Mouse (Mus musculus) forebrain, embryonic 12.5 days (tissue): ENCODE results near the gene Dnajc13. TPM values are rescaled to one million over a fixed set of nuclear protein-coding genes. Genes with fewer than 3 reads are reported as not detected.

Source experiments
- ATAC-seq: fragments of 200-750 bp; cut with Nextera tagmentation; 2 replicates; pipeline ENCODE4 v1.8.0; 2017; ENCODE audit warnings: moderate TSS enrichment; ENCODE audit not compliant: low FRiP score
- H3K27ac ChIP-seq: fragments of 300-500 bp; sonication (generic); 2 replicates; pipeline ENCODE4 v1.5.1; 2016; ENCODE audit warnings: mild to moderate bottlenecking
- H3K27me3 ChIP-seq: fragments of 300-500 bp; sonication (generic); 2 replicates; pipeline ENCODE4 v1.6.1; 2016; ENCODE audit warnings: mild to moderate bottlenecking
- H3K36me3 ChIP-seq: fragments of 300-500 bp; sonication (generic); replicated peaks from 2 replicates; pipeline ENCODE4 v1.6.1; 2016; ENCODE audit warnings: mild to moderate bottlenecking
- H3K4me1 ChIP-seq: fragments of 300-500 bp; sonication (generic); 2 replicates; pipeline ENCODE4 v1.6.1; 2016
- H3K4me2 ChIP-seq: fragments of 300-500 bp; sonication (generic); 2 replicates; pipeline ENCODE4 v1.6.1; 2016; ENCODE audit warnings: mild to moderate bottlenecking, moderate library complexity
- H3K4me3 ChIP-seq: fragments of 300-500 bp; sonication (generic); replicated peaks from 2 replicates; pipeline ENCODE4 v1.5.1; 2016; ENCODE audit warnings: mild to moderate bottlenecking
- H3K9ac ChIP-seq: fragments of 300-500 bp; sonication (generic); 2 replicates; pipeline ENCODE4 v1.6.1; 2016; ENCODE audit warnings: mild to moderate bottlenecking
- H3K9me3 ChIP-seq: fragments of 300-500 bp; sonication (generic); 2 replicates; pipeline ENCODE4 v1.6.1; 2016
- WGBS: fragments of 180-500 bp; shearing (Covaris S2); methylation state at CpG from one replicate; pipeline ENCODE4 v1.1.7; 2016; 5-methylcytosine and 5-hydroxymethylcytosine counted together
- polyA plus RNA-seq: library from polyadenylated mRNA; unstranded; fragments of >200 nt; fragmentation: Nextera tagmentation; extraction: Ambion mirVana; gene quantifications from 2 replicates; pipeline ENCODE4 v1.2.1, GENCODE M21; 2016

Gene Dnajc13
- polyA plus RNA-seq, 1 experiment from 2014 or later, result 26.7 TPM

DNA sequence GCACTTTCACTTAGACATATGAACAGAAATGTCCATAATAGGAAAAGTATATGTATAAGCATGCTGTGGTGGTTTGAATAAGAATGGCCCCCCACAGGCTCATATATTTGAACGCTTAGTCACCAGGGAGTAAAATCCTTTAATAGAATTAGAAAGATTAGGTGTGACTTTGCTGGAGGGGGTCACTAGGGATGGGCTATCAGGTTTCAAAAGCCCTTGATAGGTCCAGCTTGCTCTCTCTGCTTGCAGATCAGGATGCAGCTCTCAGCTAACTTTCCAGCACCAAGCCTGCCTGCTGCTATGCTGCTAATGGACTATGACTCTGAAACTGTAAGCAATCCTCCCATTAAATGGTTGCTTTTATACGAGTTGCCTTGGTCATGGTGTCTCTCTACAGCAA lies 68.2 kb downstream of the Dnajc13 start:
- no peak for ATAC-seq
- Histone ChIP-seq H3K27ac (no peak overlapping the region), H3K27me3 (no peaks in the 10 kb centered on the region), H3K4me3 (no peak overlapping the region), H3K9ac (no peak overlapping the region), H3K4me1 (no peaks in the 10 kb centered on the region), H3K4me2 (no peak overlapping the region), H3K9me3 (no peaks in the 10 kb centered on the region), H3K36me3 (peaks cover 78% of the 10 kb centered on the region)
- 58% methylated on average over 2 of the region's 2 CpGs for WGBS

DNA sequence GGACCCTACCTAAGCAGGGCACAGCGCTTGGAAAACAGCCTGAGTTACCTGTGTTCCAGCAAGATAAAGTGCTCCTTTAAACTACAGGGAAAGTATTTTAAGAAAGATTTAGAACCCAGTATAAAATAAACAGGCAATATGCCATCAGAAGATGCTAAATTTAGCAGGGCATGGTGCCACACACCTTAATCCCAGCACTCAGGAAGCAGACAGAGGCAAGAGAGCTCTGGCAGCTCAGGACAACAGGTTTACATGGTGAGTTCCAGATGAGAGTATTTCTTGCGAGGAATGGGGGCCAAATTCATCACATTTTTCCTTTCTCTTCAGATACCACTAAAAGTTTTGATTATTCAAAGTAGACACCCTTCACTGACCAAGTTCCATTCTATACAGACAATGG lies 68.8 kb downstream of the Dnajc13 start:
- no peak overlapping the region for H3K4me2 ChIP-seq
- no peaks in the 10 kb centered on the region for H3K9me3 ChIP-seq
- 90% methylated on average over 2 of the region's 2 CpGs for WGBS
- no peak overlapping the region for H3K27ac ChIP-seq
- H3K4me3 ChIP-seq, result no peak overlapping the region
- ATAC-seq, result no peak
- H3K27me3 ChIP-seq, result no peaks in the 10 kb centered on the region
- no peaks in the 10 kb centered on the region for H3K4me1 ChIP-seq
- peaks cover 80% of the 10 kb centered on the region for H3K36me3 ChIP-seq
- no peak overlapping the region for H3K9ac ChIP-seq

DNA sequence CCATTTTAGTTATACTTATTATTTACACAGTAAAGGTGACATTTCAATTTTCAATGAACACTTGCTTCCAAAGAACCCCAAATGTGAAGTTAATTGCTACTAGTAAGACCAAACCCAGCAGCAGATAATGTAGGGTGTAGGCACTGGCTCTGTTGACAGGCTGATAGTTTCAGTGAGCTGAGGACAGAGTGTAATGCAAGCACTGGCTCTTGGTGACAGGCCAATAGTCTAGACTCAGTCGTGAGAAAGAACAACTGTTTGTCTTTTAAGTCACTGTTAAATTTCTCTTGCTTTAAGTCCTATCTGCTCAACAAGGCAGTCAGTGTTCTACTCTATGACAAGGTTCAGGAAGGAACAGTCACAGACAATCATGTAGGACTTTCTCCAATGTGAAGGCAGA lies 69.4 kb downstream of the Dnajc13 start:
- 87% methylated on average over 1 of the region's 1 CpGs for WGBS
- Histone ChIP-seq H3K9ac (no peak overlapping the region), H3K9me3 (no peaks in the 10 kb centered on the region), H3K4me2 (no peak overlapping the region), H3K4me1 (no peaks in the 10 kb centered on the region), H3K27me3 (no peaks in the 10 kb centered on the region), H3K27ac (no peak overlapping the region), H3K36me3 (peaks cover 81% of the 10 kb centered on the region), H3K4me3 (no peak overlapping the region)
- ATAC-seq, result no peak

DNA sequence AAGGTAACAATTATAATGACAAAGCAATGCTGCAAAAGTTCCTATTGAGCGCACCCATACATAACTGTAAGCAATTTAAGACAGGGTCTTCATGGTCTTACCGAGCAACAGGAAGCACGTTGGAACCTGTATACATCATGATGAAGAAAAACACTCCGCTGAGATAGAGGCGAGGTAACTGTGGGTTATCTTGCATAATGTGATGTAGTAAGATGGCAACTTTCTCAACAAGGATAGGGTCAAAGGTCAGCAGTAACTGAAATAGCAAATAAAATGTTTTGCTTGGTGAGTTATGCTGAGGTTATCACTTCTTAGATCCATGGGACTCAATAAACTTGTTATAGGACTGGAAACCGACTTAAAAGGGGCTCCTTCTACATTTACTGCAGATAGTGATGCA lies 70.2 kb downstream of the Dnajc13 start:
- H3K4me2 ChIP-seq, result no peak overlapping the region
- 95% methylated on average over 6 of the region's 6 CpGs for WGBS
- no peak overlapping the region for H3K4me3 ChIP-seq
- H3K36me3 ChIP-seq, result peaks cover 79% of the 10 kb centered on the region
- no peaks in the 10 kb centered on the region for H3K27me3 ChIP-seq
- no peaks in the 10 kb centered on the region for H3K9me3 ChIP-seq
- no peak for ATAC-seq
- no peaks in the 10 kb centered on the region for H3K4me1 ChIP-seq
- no peak overlapping the region for H3K27ac ChIP-seq
- H3K9ac ChIP-seq, result no peak overlapping the region

DNA sequence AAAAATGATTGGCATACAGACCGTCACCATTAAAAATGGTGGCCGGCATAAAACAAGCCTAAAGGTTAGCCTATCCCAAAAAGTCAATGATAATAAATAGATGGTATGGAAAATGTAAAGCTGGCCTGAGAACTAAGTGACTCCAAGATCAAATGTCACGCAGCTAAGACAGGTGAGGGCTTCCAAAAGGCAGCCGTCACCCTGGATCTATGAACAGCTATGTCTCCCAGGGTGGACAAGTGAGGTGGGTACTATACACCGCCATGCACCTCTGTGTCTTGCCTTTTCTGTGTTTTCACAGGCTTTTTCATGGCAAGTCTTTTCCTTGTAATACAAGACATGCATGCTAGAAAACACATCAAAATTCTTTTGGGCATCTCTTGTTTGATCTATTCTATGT lies 73.1 kb downstream of the Dnajc13 start:
- Histone ChIP-seq H3K9ac (no peak overlapping the region), H3K4me3 (no peak overlapping the region)

DNA sequence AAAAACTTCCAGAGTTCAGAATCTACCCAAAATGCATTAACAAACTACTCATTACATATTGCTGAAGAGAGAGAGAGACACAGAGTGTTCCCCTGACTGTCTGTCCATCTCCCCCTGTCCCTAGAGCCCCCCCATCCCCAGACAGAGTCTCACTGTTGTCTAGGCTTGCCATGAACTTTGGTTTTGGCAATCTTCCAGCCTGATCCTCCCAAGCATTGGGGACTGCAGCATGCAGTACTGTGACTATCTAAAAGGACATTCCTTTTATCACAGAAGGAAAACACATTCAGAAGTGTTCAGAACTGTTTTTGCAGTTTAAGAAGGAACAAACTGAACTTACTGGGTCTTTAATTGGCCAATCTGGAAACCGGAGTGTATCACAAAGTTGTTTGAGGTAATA lies 74.0 kb downstream of the Dnajc13 start:
- ATAC-seq, result no peak

More for the DNA sequence above, 73.1 kb downstream of the Dnajc13 start:
- Histone ChIP-seq H3K27me3 (no peaks in the 10 kb centered on the region), H3K9me3 (no peaks in the 10 kb centered on the region), H3K27ac (no peak overlapping the region), H3K4me1 (no peaks in the 10 kb centered on the region), H3K4me2 (no peak overlapping the region), H3K36me3 (peaks cover 68% of the 10 kb centered on the region)
- no peak for ATAC-seq
- 97% methylated on average over 5 of the region's 5 CpGs for WGBS

DNA sequence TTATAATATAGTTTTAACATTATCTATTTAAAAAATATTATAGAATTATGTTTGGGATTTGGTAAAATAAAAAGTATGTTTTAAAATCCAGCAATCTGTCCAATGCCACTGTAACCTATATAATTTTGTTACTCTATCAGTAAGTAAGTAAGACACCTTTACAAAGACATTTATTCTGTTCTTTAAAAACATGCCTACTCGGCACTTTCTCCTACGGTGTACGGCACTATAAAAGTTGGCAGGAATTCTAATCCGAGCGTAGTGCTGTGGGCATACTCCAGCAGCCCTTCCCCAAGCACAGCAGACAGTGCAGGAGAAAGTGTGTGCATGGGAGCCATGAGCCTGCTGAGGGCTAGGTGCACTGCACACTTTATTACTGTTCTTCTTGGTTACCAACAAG lies 75.7 kb downstream of the Dnajc13 start:
- no peak overlapping the region for H3K27ac ChIP-seq
- no peak overlapping the region for H3K4me3 ChIP-seq
- H3K27me3 ChIP-seq, result no peaks in the 10 kb centered on the region
- H3K4me2 ChIP-seq, result no peak overlapping the region
- no peak overlapping the region for H3K9ac ChIP-seq
- H3K4me1 ChIP-seq, result no peaks in the 10 kb centered on the region
- ATAC-seq, result no peak
- H3K36me3 ChIP-seq, result peaks cover 62% of the 10 kb centered on the region
- no peaks in the 10 kb centered on the region for H3K9me3 ChIP-seq
- 91% methylated on average over 5 of the region's 5 CpGs for WGBS

More for the DNA sequence above, 74.0 kb downstream of the Dnajc13 start:
- H3K36me3 ChIP-seq, result peaks cover 66% of the 10 kb centered on the region
- no peaks in the 10 kb centered on the region for H3K27me3 ChIP-seq
- H3K9me3 ChIP-seq, result no peaks in the 10 kb centered on the region
- no peak overlapping the region for H3K9ac ChIP-seq
- no peak overlapping the region for H3K4me3 ChIP-seq
- H3K4me1 ChIP-seq, result no peaks in the 10 kb centered on the region
- H3K27ac ChIP-seq, result no peak overlapping the region
- WGBS, result 98% methylated on average over 1 of the region's 1 CpGs
- no peak overlapping the region for H3K4me2 ChIP-seq

DNA sequence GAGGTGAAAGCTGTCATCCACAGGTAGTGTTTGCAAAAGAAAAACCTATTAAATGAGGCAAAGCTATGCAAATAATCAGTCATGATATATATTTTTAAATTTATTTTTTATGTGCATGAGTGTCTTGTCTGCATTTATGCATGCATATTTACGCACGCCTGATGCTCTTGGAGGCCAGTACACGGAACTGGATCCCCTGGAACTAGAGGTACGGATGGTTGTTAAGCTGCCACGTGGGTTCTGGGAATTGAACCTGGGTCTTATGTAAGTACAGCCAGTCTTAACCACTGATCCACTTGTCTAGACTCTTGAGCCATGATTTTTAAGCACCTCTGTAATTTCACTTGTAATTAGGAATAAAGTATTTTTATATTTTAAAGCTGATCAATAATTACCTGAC lies 79.5 kb downstream of the Dnajc13 start:
- no peak for ATAC-seq
- H3K9ac ChIP-seq, result no peak overlapping the region
- H3K4me1 ChIP-seq, result no peaks in the 10 kb centered on the region
- no peaks in the 10 kb centered on the region for H3K9me3 ChIP-seq
- no peaks in the 10 kb centered on the region for H3K27me3 ChIP-seq
- no peak overlapping the region for H3K4me2 ChIP-seq
- H3K4me3 ChIP-seq, result no peak overlapping the region
- 88% methylated on average over 5 of the region's 5 CpGs for WGBS
- H3K27ac ChIP-seq, result no peak overlapping the region
- peaks cover 67% of the 10 kb centered on the region for H3K36me3 ChIP-seq

DNA sequence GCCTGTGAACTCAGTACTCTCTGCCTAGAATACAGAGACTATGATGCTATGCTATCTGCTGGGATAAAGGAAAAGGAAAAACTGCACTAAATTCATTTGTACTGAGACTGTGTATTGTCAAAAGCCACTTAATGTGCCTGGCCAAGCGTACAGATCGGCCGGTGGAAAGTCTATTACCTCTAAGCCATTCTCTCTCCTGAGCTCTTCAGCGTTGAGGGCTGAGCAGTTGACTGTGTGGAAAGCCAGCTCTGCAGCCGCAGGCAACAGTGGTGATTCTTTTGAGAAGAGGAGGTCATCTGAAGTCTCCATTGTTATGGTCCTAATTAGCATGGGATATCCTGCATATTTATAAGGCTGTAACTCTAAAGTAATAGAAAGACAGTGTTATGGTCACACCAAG lies 80.4 kb downstream of the Dnajc13 start:
- H3K27me3 ChIP-seq, result no peaks in the 10 kb centered on the region
- H3K4me1 ChIP-seq, result no peaks in the 10 kb centered on the region
- ATAC-seq, result no peak
- H3K36me3 ChIP-seq, result peaks cover 66% of the 10 kb centered on the region
- H3K4me3 ChIP-seq, result no peak overlapping the region
- H3K4me2 ChIP-seq, result no peak overlapping the region
- no peak overlapping the region for H3K9ac ChIP-seq
- H3K9me3 ChIP-seq, result no peaks in the 10 kb centered on the region
- 29% methylated on average over 5 of the region's 5 CpGs for WGBS
- H3K27ac ChIP-seq, result no peak overlapping the region

DNA sequence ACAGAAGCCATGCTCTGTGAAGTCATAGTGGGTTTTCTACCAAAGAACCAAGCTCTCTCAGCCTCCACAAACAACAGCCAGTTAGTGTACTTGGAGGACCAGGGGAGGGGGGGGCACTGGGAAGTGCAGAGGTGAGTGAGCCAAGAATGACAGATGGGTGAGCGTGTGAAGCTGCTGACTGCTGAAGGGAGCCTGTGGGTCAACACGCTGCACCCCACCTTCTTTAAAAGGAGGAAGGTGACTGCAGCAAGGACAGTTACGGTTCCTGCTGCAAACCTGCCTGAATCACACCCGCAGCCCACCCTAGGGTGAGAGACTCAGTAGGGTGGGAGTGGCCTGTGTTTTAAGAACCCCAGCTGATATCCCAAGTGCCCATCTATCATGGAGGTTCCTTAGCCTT lies 81.1 kb downstream of the Dnajc13 start:
- no peak overlapping the region for H3K27ac ChIP-seq
- WGBS, result 93% methylated on average over 4 of the region's 4 CpGs
- H3K36me3 ChIP-seq, result peaks cover 68% of the 10 kb centered on the region
- no peak for ATAC-seq
- no peak overlapping the region for H3K4me2 ChIP-seq
- no peak overlapping the region for H3K4me3 ChIP-seq
- H3K4me1 ChIP-seq, result no peaks in the 10 kb centered on the region
- H3K9me3 ChIP-seq, result no peaks in the 10 kb centered on the region
- H3K27me3 ChIP-seq, result no peaks in the 10 kb centered on the region
- H3K9ac ChIP-seq, result no peak overlapping the region

DNA sequence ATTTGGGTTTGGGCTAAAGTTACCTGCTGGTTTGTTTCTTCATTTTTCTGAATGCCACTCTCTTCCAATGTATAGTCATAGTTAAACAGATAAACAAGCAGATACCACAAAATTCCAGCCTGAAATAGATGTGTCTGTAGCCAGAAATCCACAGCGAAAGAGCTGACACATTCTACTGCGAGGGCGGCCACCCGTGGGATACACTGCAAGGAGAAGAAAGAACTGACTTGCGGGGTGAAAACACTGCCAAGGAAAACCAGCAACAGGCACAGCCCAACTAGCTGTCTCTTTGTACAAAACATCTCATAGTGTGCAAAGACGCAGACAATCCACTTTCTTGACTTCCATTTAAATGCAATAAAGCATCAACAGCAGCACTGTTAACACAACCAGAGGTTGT lies 82.7 kb downstream of the Dnajc13 start:
- no peak for ATAC-seq
- 94% methylated on average over 6 of the region's 6 CpGs for WGBS
- H3K36me3 ChIP-seq, result peaks cover 77% of the 10 kb centered on the region
- no peaks in the 10 kb centered on the region for H3K9me3 ChIP-seq
- no peak overlapping the region for H3K27ac ChIP-seq
- H3K4me3 ChIP-seq, result no peak overlapping the region
- H3K4me1 ChIP-seq, result no peaks in the 10 kb centered on the region
- no peaks in the 10 kb centered on the region for H3K27me3 ChIP-seq
- no peak overlapping the region for H3K9ac ChIP-seq
- no peak overlapping the region for H3K4me2 ChIP-seq

DNA sequence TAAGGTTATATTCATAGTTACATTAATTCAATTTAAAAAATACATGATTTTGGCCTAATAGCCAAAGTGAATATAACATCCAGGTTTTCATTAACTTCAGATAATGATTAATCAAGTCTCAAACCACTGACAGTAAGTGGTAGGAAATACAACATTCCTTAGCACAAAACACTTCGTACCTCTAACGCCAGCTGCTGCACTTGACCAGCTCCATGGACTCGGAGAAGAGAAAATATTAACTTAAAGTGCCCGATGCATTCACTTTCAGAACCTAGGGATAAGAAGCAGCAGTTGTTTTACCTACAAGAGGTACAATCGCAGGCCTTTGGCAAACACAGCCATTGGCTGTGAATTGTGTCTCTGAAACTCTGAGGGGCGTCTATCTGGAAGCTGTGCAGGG lies 90.4 kb downstream of the Dnajc13 start:
- no peak overlapping the region for H3K27ac ChIP-seq
- H3K4me3 ChIP-seq, result no peak overlapping the region
- no peaks in the 10 kb centered on the region for H3K27me3 ChIP-seq
- H3K4me1 ChIP-seq, result no peaks in the 10 kb centered on the region
- no peak for ATAC-seq
- no peaks in the 10 kb centered on the region for H3K9me3 ChIP-seq
- 97% methylated on average over 6 of the region's 6 CpGs for WGBS
- peaks cover 73% of the 10 kb centered on the region for H3K36me3 ChIP-seq
- no peak overlapping the region for H3K9ac ChIP-seq
- no peak overlapping the region for H3K4me2 ChIP-seq

DNA sequence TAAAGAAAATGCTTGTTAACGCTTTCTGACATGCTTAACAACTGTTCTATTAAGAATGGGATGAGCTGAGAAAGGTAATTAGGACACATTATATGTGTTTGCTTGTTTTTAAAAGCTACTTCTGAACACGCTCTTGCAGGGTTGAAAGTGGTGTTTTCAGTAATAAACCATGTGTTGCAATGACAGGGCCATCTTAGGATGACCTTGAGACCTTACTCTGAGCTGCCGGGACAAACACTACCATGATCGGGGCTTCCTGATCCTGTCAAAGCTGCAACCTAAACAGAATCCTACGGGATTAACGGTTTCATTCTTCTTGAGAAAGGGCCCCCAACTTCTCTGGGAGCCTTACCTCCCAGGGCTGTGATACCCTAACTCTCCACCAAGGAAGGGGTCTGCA lies 91.1 kb downstream of the Dnajc13 start:
- H3K27me3 ChIP-seq, result no peaks in the 10 kb centered on the region

DNA sequence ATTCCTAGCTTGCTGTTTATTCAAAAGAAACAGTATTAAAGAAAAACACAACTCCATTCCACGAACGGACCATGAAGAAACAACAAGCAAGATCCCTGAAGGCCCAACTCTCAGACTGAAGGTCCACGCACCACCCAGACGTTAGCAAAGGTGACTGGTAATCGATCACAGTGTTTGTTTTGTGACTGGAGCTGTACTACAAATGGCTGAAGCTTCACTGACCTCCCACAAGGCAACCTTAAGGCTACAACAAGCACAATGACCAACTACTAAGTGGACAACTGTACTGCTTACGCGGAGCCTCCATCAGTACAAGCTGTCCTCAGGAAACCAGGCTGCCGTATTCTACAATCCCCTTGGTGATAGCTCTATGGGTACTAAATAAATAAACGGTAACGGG lies 92.7 kb downstream of the Dnajc13 start:
- Histone ChIP-seq H3K36me3 (peaks cover 74% of the 10 kb centered on the region), H3K9ac (no peak overlapping the region), H3K4me1 (no peaks in the 10 kb centered on the region), H3K27me3 (no peaks in the 10 kb centered on the region), H3K9me3 (no peaks in the 10 kb centered on the region), H3K4me2 (no peak overlapping the region), H3K4me3 (no peak overlapping the region), H3K27ac (no peak overlapping the region)
- 95% methylated on average over 10 of the region's 10 CpGs for WGBS
- ATAC-seq, result no peak

More for the DNA sequence above, 91.1 kb downstream of the Dnajc13 start:
- no peak overlapping the region for H3K27ac ChIP-seq
- WGBS, result 90% methylated on average over 6 of the region's 6 CpGs
- peaks cover 74% of the 10 kb centered on the region for H3K36me3 ChIP-seq
- H3K9me3 ChIP-seq, result no peaks in the 10 kb centered on the region
- no peak overlapping the region for H3K9ac ChIP-seq
- no peaks in the 10 kb centered on the region for H3K4me1 ChIP-seq
- no peak overlapping the region for H3K4me3 ChIP-seq
- no peak overlapping the region for H3K4me2 ChIP-seq
- no peak for ATAC-seq
